Mouse (Mus musculus): ENCODE results near the gene Ccn2. TPM values are rescaled to one million over a fixed set of nuclear protein-coding genes. Genes with fewer than 3 reads are reported as not detected.

The Ccn2 gene
- total and polyA plus RNA-seq, 3 experiments = not detected

GRCm38 (mm10) chr10:24591136-24591535 is 4.1 kb upstream of the Ccn2 start:
- H3K9me3 ChIP-seq (replicated peaks; ENCODE audit: low read length) = no peaks in the 10 kb centered on the region
- no peak overlapping the region for H3K27ac ChIP-seq (ENCODE audit: insufficient read depth, low read depth)
- peaks cover under 1 to 11% of the 10 kb centered on the region in 2 experiments; a peak in 3 of 4 replicates for H3K4me1 ChIP-seq (ENCODE audit: control insufficient read depth in 1 of 2, insufficient read depth in 2 of 2)
- dilution Hi-C loops (cut with MboI; ENCODE audit: extremely low pct_ligation_motif_present, extremely low pct_unique_long_range_greater_than_20kb, low sequenced_read_pairs) = no loop called here
- H3K27me3 ChIP-seq (replicated peaks) = no peaks in the 10 kb centered on the region
- H3K4me2 ChIP-seq (ENCODE audit: insufficient read depth, low read depth, poor library complexity, severe bottlenecking) = no peak overlapping the region
- no peak overlapping the region for H3K4me3 ChIP-seq (replicated peaks in 1 of 3; ENCODE audit: low read depth in 2 of 3, low read length in 2 of 3, poor library complexity in 1 of 3)
- no peak overlapping the region for H3K9ac ChIP-seq (ENCODE audit: insufficient read depth, low read depth)
- no peaks in the 10 kb centered on the region for H3K79me2 ChIP-seq (replicated peaks; ENCODE audit: control insufficient read depth, extremely low read depth, insufficient read depth, poor library complexity, severe bottlenecking)
- in situ Hi-C loops (cut with MboI; ENCODE audit: low pct_ligation_motif_present, low pct_unique_long_range_greater_than_20kb, low sequenced_read_pairs) = no loop called here
- peak; percentile 82 for DNase-seq (ENCODE audit: extremely low read depth)
- no peaks in the 10 kb centered on the region for H3K36me3 ChIP-seq (replicated peaks in 1 of 2; ENCODE audit: control insufficient read depth in 1 of 2, insufficient read depth in 1 of 2, low read length in 1 of 2)
- TF ChIP-seq RAD21 (IDR thresholded peaks at IDR 0.05; ENCODE audit: low read depth, low read length) (peak; percentile 51), SMC3 (IDR thresholded peaks at IDR 0.05; ENCODE audit: low read depth, low read length) (peak; percentile 82), JUND (conservative IDR thresholded peaks at IDR 0.05; ENCODE audit: low read depth, low read length) (no peak), EP300 (IDR thresholded peaks at IDR 0.05; ENCODE audit: low read length) (no peak), CTCF (conservative IDR thresholded peaks at IDR 0.05 in 1 of 2, IDR thresholded peaks at IDR 0.05 in 1 of 2; ENCODE audit: low read depth in 2 of 2, low read length in 2 of 2) (peak; percentile 85 to 89), PAX5 (IDR thresholded peaks at IDR 0.05; ENCODE audit: low read length) (no peak)

DNA sequence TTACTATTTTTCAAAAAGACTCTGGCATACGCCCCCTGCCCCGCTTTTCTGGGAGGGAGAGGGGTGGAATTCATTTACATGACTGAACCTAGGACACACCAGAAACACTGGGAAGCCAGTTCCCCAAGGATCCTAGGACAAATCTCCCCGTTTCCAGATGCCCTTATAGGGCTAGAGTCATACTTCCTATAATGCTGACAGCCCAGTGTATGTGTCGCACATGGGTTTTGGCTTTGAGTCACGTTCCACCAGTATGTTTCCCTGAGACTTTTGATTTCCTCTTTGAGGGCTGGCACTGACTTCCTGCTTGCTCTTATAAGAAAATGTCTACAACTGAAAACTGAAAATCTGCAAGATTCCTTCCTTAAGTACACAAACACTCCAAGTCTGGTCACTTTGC is 3.5 kb upstream of the Ccn2 start:
- H3K9me3 ChIP-seq (replicated peaks; ENCODE audit: low read length) = no peaks in the 10 kb centered on the region
- dilution Hi-C loops (cut with MboI; ENCODE audit: extremely low pct_ligation_motif_present, extremely low pct_unique_long_range_greater_than_20kb, low sequenced_read_pairs) = no loop called here

DNA sequence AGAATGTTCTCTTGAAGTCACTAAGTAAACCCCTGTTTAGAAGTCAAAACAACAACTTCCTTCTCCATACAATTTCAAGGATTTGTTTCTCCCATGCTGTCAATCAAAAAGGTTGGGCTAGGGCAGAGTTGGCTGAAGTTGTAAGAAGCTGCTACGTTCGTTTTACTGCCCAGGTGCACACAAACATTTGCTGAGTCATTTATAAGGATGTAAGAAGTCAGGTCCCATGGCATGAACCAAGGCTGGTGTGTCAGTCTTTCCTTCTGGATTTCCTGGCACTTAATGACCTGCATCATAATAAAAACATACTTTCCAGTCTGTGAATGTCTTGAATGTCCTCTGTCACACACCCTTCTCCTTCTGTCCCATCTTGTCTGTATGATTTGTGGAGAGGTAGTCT is 2.9 kb upstream of the Ccn2 start:
- H3K27me3 ChIP-seq (replicated peaks) = no peaks in the 10 kb centered on the region
- dilution Hi-C loops (cut with MboI; ENCODE audit: extremely low pct_ligation_motif_present, extremely low pct_unique_long_range_greater_than_20kb, low sequenced_read_pairs) (no loop called here), in situ Hi-C loops (cut with MboI; ENCODE audit: low pct_ligation_motif_present, low pct_unique_long_range_greater_than_20kb, low sequenced_read_pairs) (no loop called here)
- H3K79me2 ChIP-seq (replicated peaks; ENCODE audit: control insufficient read depth, extremely low read depth, insufficient read depth, poor library complexity, severe bottlenecking) = no peaks in the 10 kb centered on the region
- H3K4me2 ChIP-seq (ENCODE audit: insufficient read depth, low read depth, poor library complexity, severe bottlenecking) = no peak overlapping the region
- H3K36me3 ChIP-seq (replicated peaks in 1 of 2; ENCODE audit: control insufficient read depth in 1 of 2, insufficient read depth in 1 of 2, low read length in 1 of 2) = no peaks in the 10 kb centered on the region
- H3K27ac ChIP-seq (ENCODE audit: insufficient read depth, low read depth) = no peak overlapping the region
- H3K4me3 ChIP-seq (replicated peaks in 1 of 3; ENCODE audit: low read depth in 2 of 3, low read length in 2 of 3, poor library complexity in 1 of 3) = no peak overlapping the region
- H3K9ac ChIP-seq (ENCODE audit: insufficient read depth, low read depth) = no peak overlapping the region
- DNase-seq (ENCODE audit: extremely low read depth) = no peak
- no peaks in the 10 kb centered on the region for H3K9me3 ChIP-seq (replicated peaks; ENCODE audit: low read length)
- no peak for TF ChIP-seq MXI1 (IDR thresholded peaks at IDR 0.05; ENCODE audit: low read depth, low read length)
- TF ChIP-seq MAFK (IDR thresholded peaks at IDR 0.05; ENCODE audit: insufficient replicate concordance, low read length) = 0 out of 2 replicates have a peak, but pooled peaks have one; percentile 58
- peaks cover 2 to 11% of the 10 kb centered on the region in 2 experiments; a peak in 3 of 4 replicates for H3K4me1 ChIP-seq (ENCODE audit: control insufficient read depth in 1 of 2, insufficient read depth in 2 of 2)

More for the DNA sequence above, 3.5 kb upstream of the Ccn2 start:
- Histone ChIP-seq H3K9ac (ENCODE audit: insufficient read depth, low read depth) (no peak overlapping the region), H3K36me3 (replicated peaks in 1 of 2; ENCODE audit: control insufficient read depth in 1 of 2, insufficient read depth in 1 of 2, low read length in 1 of 2) (no peaks in the 10 kb centered on the region), H3K4me2 (ENCODE audit: insufficient read depth, low read depth, poor library complexity, severe bottlenecking) (no peak overlapping the region), H3K4me3 (replicated peaks in 1 of 3; ENCODE audit: low read depth in 2 of 3, low read length in 2 of 3, poor library complexity in 1 of 3) (no peak overlapping the region), H3K4me1 (ENCODE audit: control insufficient read depth in 1 of 2, insufficient read depth in 2 of 2) (peaks cover 2 to 11% of the 10 kb centered on the region in 2 experiments; a peak in 3 of 4 replicates), H3K27ac (ENCODE audit: insufficient read depth, low read depth) (no peak overlapping the region), H3K79me2 (replicated peaks; ENCODE audit: control insufficient read depth, extremely low read depth, insufficient read depth, poor library complexity, severe bottlenecking) (no peaks in the 10 kb centered on the region), H3K27me3 (replicated peaks) (no peaks in the 10 kb centered on the region)
- in situ Hi-C loops (cut with MboI; ENCODE audit: low pct_ligation_motif_present, low pct_unique_long_range_greater_than_20kb, low sequenced_read_pairs) = no loop called here
- TF ChIP-seq BHLHE40 (IDR thresholded peaks at IDR 0.05; ENCODE audit: low read depth, low read length) (0 out of 2 replicates have a peak, but pooled peaks have one; percentile 25), RCOR1 (conservative IDR thresholded peaks at IDR 0.05; ENCODE audit: low read depth, low read length) (no peak)
- DNase-seq (ENCODE audit: extremely low read depth) = no peak
